Mouse (Mus musculus) erythroblast, embryonic 14.5 days (primary cell): Measurements from ENCODE around the gene Tbc1d12.

Source experiments
- GATA1 ChIP-seq: IDR thresholded peaks from 2 replicates; pipeline ENCODE4 v1.6.1; 2012; ENCODE audit warnings: low read length, inconsistent platforms, mixed read lengths
- TAL1 ChIP-seq: IDR thresholded peaks from 3 replicates; pipeline ENCODE4 v1.6.1; 2012; ENCODE audit warnings: low read length, inconsistent platforms, mixed read lengths

DNA sequence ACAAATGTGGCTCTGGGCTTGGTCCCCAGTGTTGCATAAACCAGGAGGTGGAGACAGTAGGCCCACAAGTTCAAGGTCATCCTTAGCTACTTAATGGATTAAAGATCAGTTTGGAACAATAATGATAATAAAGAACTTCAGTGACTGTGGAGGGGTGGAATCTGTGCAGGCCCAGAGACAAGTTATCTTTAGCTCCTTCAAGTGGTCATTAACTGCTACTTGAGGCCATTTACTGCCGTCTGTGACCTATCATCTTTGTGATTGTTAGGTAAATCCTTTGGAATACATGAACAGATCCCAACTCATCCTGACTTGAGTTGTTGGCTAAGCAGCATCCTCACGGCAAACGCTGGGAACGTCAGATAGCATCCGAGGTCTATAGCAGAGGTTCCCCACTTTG lies 66.1 kb downstream of the Tbc1d12 start:
- no peak for TF ChIP-seq GATA1
- TF ChIP-seq TAL1, result no peak
